23 mouse cellular contexts compared by ENCODE assay signal in the genomic region with DNA sequence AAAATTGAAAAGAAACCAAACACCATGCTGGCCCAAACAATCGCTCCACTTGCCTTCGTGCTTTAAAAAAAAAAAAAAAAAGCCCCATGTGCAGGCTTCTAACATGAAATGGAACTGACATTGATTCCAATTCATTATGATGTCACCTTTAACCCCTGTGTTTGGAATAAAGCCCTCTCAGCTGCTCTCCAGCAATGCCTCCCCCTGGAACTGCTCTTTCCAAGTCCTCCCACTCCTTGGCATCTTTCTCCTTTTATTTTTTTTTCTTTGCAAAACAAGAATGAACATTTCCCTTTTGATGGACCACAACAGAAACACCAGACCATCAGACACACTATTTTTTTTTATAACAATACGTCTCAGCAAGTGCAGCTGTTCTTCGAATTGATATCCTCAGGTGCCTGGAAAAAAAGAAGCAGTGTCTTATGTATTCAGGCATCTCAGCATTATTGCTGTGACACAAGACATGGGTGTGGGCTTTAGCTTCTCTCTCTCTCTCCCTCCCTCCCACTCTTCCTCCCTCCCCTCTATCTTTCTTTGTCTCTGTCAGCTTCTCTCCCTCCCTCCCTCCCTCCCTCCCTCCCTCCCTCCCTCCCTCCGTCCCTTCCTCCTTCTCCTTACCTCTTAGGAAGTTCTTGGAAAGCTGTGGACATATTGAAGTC.
DNase-seq lines count a peak whose midpoint lies in the region; ATAC-seq lines count a peak whose summit lies in the region.
"Had no signal": no experiment of that assay in that cellular context is flagged by ENCODE, and none has a peak within 500 bp of the region (broad histone marks: within the 10 kb centered on the region; RNA-seq: fewer than 3 reads in every experiment).

No protein-coding gene starts in this region.

- no peak overlapping the region for H3K4me2 ChIP-seq in forebrain, embryonic 13.5 days
- no peak overlapping the region for H3K4me2 ChIP-seq in forebrain, embryonic 15.5 days (replicated peaks)
- H3K4me2 ChIP-seq in hindbrain, embryonic 11.5 days (replicated peaks; ENCODE audit: low read depth, low read length) = no peak overlapping the region
- no peak overlapping the region for H3K4me2 ChIP-seq in hindbrain, embryonic 14.5 days (replicated peaks)
- H3K4me2 ChIP-seq: heart, embryonic 15.5 days; hindbrain, embryonic 12.5 days; neural tube, embryonic 15.5 days; stomach, embryonic 15.5 days had no signal

- peak; percentile 16 for DNase-seq in hindbrain, embryonic 11.5 days (ENCODE audit: low spot score)
- DNase-seq in hindbrain, embryonic 14.5 days (ENCODE audit: low spot score) = no peak
- DNase-seq in NIH3T3 (ENCODE audit: low read depth) = peak; percentile 12
- peak; percentile 47 for DNase-seq in retina, embryonic 14.5 days (ENCODE audit: low spot score)
- DNase-seq in left cerebral cortex, postnatal 25 days (ENCODE audit: low spot score in 2 of 2) = no peak
- DNase-seq: adrenal gland, adult 2 months; B cell, adult 2 months; cerebellum, adult 9-10 months; forebrain, postnatal 0 days; gastrocnemius, adult 2 months; kidney, postnatal 36 days; liver, postnatal 0 days; lung, postnatal 14 days; right cerebral cortex, postnatal 25 days had no signal

- H3K9me3 ChIP-seq in forebrain, embryonic 13.5 days (replicated peaks) = no peaks in the 10 kb centered on the region
- no peaks in the 10 kb centered on the region for H3K9me3 ChIP-seq in forebrain, embryonic 15.5 days
- H3K9me3 ChIP-seq in hindbrain, embryonic 11.5 days (ENCODE audit: control insufficient read depth, low read length) = no peaks in the 10 kb centered on the region
- H3K9me3 ChIP-seq in hindbrain, embryonic 14.5 days (ENCODE audit: control insufficient read depth, low read length) = no peaks in the 10 kb centered on the region
- H3K9me3 ChIP-seq: heart, embryonic 15.5 days; hindbrain, embryonic 12.5 days; limb, embryonic 10.5 days; neural tube, embryonic 15.5 days; stomach, embryonic 15.5 days had no signal

- no peak overlapping the region for H3K27ac ChIP-seq in forebrain, embryonic 13.5 days
- no peak overlapping the region for H3K27ac ChIP-seq in forebrain, embryonic 15.5 days (replicated peaks)
- no peak overlapping the region for H3K27ac ChIP-seq in hindbrain, embryonic 11.5 days (ENCODE audit: low read depth, low read length)
- H3K27ac ChIP-seq in hindbrain, embryonic 14.5 days = no peak overlapping the region
- H3K27ac ChIP-seq: gastrocnemius, adult 2 months; heart, embryonic 15.5 days; hindbrain, embryonic 12.5 days; left cerebral cortex, adult 2 months; limb, embryonic 10.5 days; neural tube, embryonic 15.5 days; stomach, embryonic 15.5 days had no signal

- H3K9ac ChIP-seq in forebrain, embryonic 13.5 days = no peak overlapping the region
- no peak overlapping the region for H3K9ac ChIP-seq in forebrain, embryonic 15.5 days (replicated peaks)
- no peak overlapping the region for H3K9ac ChIP-seq in hindbrain, embryonic 11.5 days (ENCODE audit: low read depth, low read length)
- no peak overlapping the region for H3K9ac ChIP-seq in hindbrain, embryonic 14.5 days
- H3K9ac ChIP-seq: forebrain, postnatal 0 days; heart, embryonic 15.5 days; hindbrain, embryonic 12.5 days; liver, postnatal 0 days; neural tube, embryonic 15.5 days; stomach, embryonic 15.5 days had no signal

- intact Hi-C loops in left cerebral cortex, postnatal 25 days (cut with DNase I) = no loop called here

- H3K4me3 ChIP-seq in forebrain, embryonic 13.5 days = no peak overlapping the region
- no peak overlapping the region for H3K4me3 ChIP-seq in forebrain, embryonic 15.5 days
- H3K4me3 ChIP-seq in hindbrain, embryonic 11.5 days (ENCODE audit: low read depth, low read length) = no peak overlapping the region
- no peak overlapping the region for H3K4me3 ChIP-seq in hindbrain, embryonic 14.5 days (replicated peaks; ENCODE audit: low read length)
- H3K4me3 ChIP-seq: gastrocnemius, adult 2 months; heart, embryonic 15.5 days; hindbrain, embryonic 12.5 days; left cerebral cortex, adult 2 months; limb, embryonic 10.5 days; megakaryocyte, embryonic 14.5 days; neural tube, embryonic 15.5 days; stomach, embryonic 15.5 days had no signal

- no peaks in the 10 kb centered on the region for H3K36me3 ChIP-seq in forebrain, embryonic 13.5 days (ENCODE audit: poor library complexity, severe bottlenecking)
- H3K36me3 ChIP-seq in forebrain, embryonic 15.5 days = no peaks in the 10 kb centered on the region
- no peaks in the 10 kb centered on the region for H3K36me3 ChIP-seq in hindbrain, embryonic 11.5 days (ENCODE audit: control insufficient read depth, insufficient read depth, low read length)
- H3K36me3 ChIP-seq in hindbrain, embryonic 14.5 days (replicated peaks; ENCODE audit: control insufficient read depth, insufficient read depth) = no peaks in the 10 kb centered on the region
- H3K36me3 ChIP-seq: heart, embryonic 15.5 days; hindbrain, embryonic 12.5 days; limb, embryonic 10.5 days; neural tube, embryonic 15.5 days; stomach, embryonic 15.5 days had no signal

- 48% methylated on average over 4 of the region's 5 CpGs for WGBS in forebrain, embryonic 13.5 days
- 50% methylated on average over 4 of the region's 5 CpGs for WGBS in forebrain, embryonic 15.5 days
- WGBS in hindbrain, embryonic 11.5 days = 47% methylated on average over 4 of the region's 5 CpGs
- 58% methylated on average over 4 of the region's 5 CpGs for WGBS in hindbrain, embryonic 14.5 days

- peak; percentile 74 for ATAC-seq in forebrain, embryonic 13.5 days
- no peak for ATAC-seq in forebrain, embryonic 15.5 days (replicated peaks)
- ATAC-seq in hindbrain, embryonic 11.5 days (ENCODE audit: low FRiP score) = peak; percentile 76
- no peak for ATAC-seq in hindbrain, embryonic 14.5 days (ENCODE audit: low FRiP score)
- ATAC-seq: forebrain, postnatal 0 days; liver, postnatal 0 days had no signal

- no peaks in the 10 kb centered on the region for H3K27me3 ChIP-seq in forebrain, embryonic 13.5 days
- no peaks in the 10 kb centered on the region for H3K27me3 ChIP-seq in forebrain, embryonic 15.5 days
- H3K27me3 ChIP-seq in hindbrain, embryonic 11.5 days (ENCODE audit: control insufficient read depth, insufficient read depth, low read length) = no peaks in the 10 kb centered on the region
- H3K27me3 ChIP-seq in hindbrain, embryonic 14.5 days (ENCODE audit: control insufficient read depth, insufficient read depth, low read length) = no peaks in the 10 kb centered on the region
- H3K27me3 ChIP-seq: heart, embryonic 15.5 days; hindbrain, embryonic 12.5 days; megakaryocyte, embryonic 14.5 days; neural tube, embryonic 15.5 days; stomach, embryonic 15.5 days had no signal

- no peaks in the 10 kb centered on the region for H3K4me1 ChIP-seq in forebrain, embryonic 13.5 days
- H3K4me1 ChIP-seq in forebrain, embryonic 15.5 days = no peaks in the 10 kb centered on the region
- no peaks in the 10 kb centered on the region for H3K4me1 ChIP-seq in hindbrain, embryonic 11.5 days (replicated peaks; ENCODE audit: control insufficient read depth, insufficient read depth, low read length)
- no peaks in the 10 kb centered on the region for H3K4me1 ChIP-seq in hindbrain, embryonic 14.5 days (replicated peaks; ENCODE audit: control insufficient read depth, insufficient read depth, low read length)
- H3K4me1 ChIP-seq: heart, embryonic 15.5 days; hindbrain, embryonic 12.5 days; limb, embryonic 10.5 days; megakaryocyte, embryonic 14.5 days; neural tube, embryonic 15.5 days; stomach, embryonic 15.5 days had no signal

Comparison
In these comparisons a context has a peak if more than half of its experiments do, and no peak if none do; other contexts are left out.
1. ATAC-seq: peak in forebrain, embryonic 13.5 days (single experiment) and hindbrain, embryonic 11.5 days (single experiment); none in forebrain, embryonic 15.5 days (single experiment) and hindbrain, embryonic 14.5 days (single experiment).
2. DNase-seq: peak in hindbrain, embryonic 11.5 days (single experiment), NIH3T3 (single experiment) and retina, embryonic 14.5 days (single experiment); none in hindbrain, embryonic 14.5 days (single experiment) and left cerebral cortex, postnatal 25 days (0 of 2).